Mouse (Mus musculus) forebrain, postnatal 0 days (tissue): ENCODE measurements around the gene Papolb. TPM values are rescaled to one million over a fixed set of nuclear protein-coding genes. Genes with fewer than 3 reads are reported as not detected.

ENCODE experiments used
- ATAC-seq: fragments of 200-750 bp; cut with Nextera tagmentation; 2 replicates; pipeline ENCODE4 v1.8.0; 2017; ENCODE audit warnings: mild to moderate bottlenecking, moderate library complexity
- DNase-seq: peaks from one replicate; pipeline ENCODE4 v3.0.0-alpha.2; 2015
- H3K27ac ChIP-seq: fragments of 300-500 bp; sonication (generic); 2 replicates; pipeline ENCODE4 v1.5.1; 2014; ENCODE audit warnings: low read depth, mild to moderate bottlenecking, antibody characterized with exemption, low read length, moderate library complexity, mixed read lengths
- H3K27me3 ChIP-seq: fragments of 300-500 bp; sonication (generic); 2 replicates; pipeline ENCODE4 v1.6.1; 2014; ENCODE audit warnings: mild to moderate bottlenecking, low read length, mixed read lengths; ENCODE audit not compliant: insufficient read depth
- H3K36me3 ChIP-seq: fragments of 300-500 bp; sonication (generic); 2 replicates; pipeline ENCODE4 v1.6.1; 2014; ENCODE audit warnings: mild to moderate bottlenecking, moderate library complexity; ENCODE audit not compliant: insufficient read depth
- H3K4me1 ChIP-seq: fragments of 300-500 bp; sonication (generic); 2 replicates; pipeline ENCODE4 v1.6.1; 2014; ENCODE audit warnings: antibody characterized with exemption; ENCODE audit not compliant: insufficient read depth
- H3K4me2 ChIP-seq: fragments of 300-500 bp; sonication (generic); 2 replicates; pipeline ENCODE4 v1.6.1; 2014; ENCODE audit warnings: low read depth, mild to moderate bottlenecking, moderate library complexity
- H3K4me3 ChIP-seq: fragments of 300-500 bp; sonication (generic); 2 replicates; pipeline ENCODE4 v1.5.1; 2014; ENCODE audit warnings: low read depth, low read length, mixed read lengths
- H3K9ac ChIP-seq: fragments of 300-500 bp; sonication (generic); 2 replicates; pipeline ENCODE4 v1.6.1; 2014; ENCODE audit warnings: mild to moderate bottlenecking
- H3K9me3 ChIP-seq: fragments of 300-500 bp; sonication (generic); 2 replicates; pipeline ENCODE4 v1.6.1; 2016; ENCODE audit warnings: low read length
- CTCF ChIP-seq: sonication (generic); IDR thresholded peaks from 2 replicates; pipeline ENCODE4 v1.5.1; 2016; ENCODE audit warnings: antibody characterized with exemption, control low read depth, low read depth
- WGBS: fragments of 180-500 bp; shearing (Covaris S2); extraction: QIAGEN DNeasy Blood & Tissue Kit; methylation state at CpG from one replicate; pipeline ENCODE4 v1.1.7; 2014; 5-methylcytosine and 5-hydroxymethylcytosine counted together
- polyA plus RNA-seq: library from polyadenylated mRNA; unstranded; fragments of >200 nt; fragmentation: Nextera tagmentation; extraction: Ambion mirVana; gene quantifications from 2 replicates; pipeline ENCODE4 v1.2.1, GENCODE M21; 2015
- total RNA-seq: library from RNA; depleted of rRNA; stranded (reverse); fragments of >200 nt; gene quantifications from 2 replicates; pipeline ENCODE4 v1.2.3, GENCODE M21; 2014

Gene Papolb
- total and polyA plus RNA-seq, 2 experiments from 2014 or later: 0.12 to 0.38 TPM

GRCm38 (mm10) chr5:142518973-142519372 is 10.9 kb downstream of the Papolb start:
- Histone ChIP-seq H3K36me3 (no peaks in the 10 kb centered on the region), H3K27me3 (no peaks in the 10 kb centered on the region), H3K4me3 (no peak overlapping the region), H3K27ac (no peak overlapping the region), H3K9me3 (no peaks in the 10 kb centered on the region), H3K9ac (no peak overlapping the region), H3K4me2 (no peak overlapping the region), H3K4me1 (no peaks in the 10 kb centered on the region)
- DNase-seq: no peak
- no peak for ATAC-seq
- WGBS: 64% methylated on average over 6 of the region's 6 CpGs
- no peak for TF ChIP-seq CTCF

DNA sequence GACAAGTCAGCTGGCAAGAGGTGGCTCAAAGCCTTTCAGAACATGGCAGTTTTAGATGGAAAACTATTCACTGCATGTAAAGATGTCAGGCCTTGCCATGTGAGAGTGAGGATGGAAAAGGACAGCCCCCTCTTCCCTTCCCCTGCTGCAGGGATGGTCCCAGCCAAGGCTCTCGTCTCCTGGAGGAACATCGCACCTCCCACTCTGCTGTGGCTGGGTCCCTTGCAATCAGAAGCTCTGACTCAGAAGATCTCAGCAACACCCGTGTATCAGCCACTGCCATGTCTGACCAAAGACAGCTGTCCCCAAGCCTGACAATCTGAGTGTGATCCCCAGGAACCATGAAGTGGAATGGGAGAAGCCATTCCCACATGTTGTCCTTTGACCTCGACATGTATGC is 17.8 kb downstream of the Papolb start:
- WGBS: 84% methylated on average over 4 of the region's 4 CpGs
- H3K27ac ChIP-seq: no peak overlapping the region
- peaks cover 10% of the 10 kb centered on the region; the same call in 1 of the 2 replicates for H3K4me1 ChIP-seq
- DNase-seq (no peak), ATAC-seq (no peak)
- H3K36me3 ChIP-seq: no peaks in the 10 kb centered on the region
- no peak overlapping the region for H3K4me2 ChIP-seq
- no peaks in the 10 kb centered on the region for H3K27me3 ChIP-seq
- H3K9ac ChIP-seq: no peak overlapping the region
- H3K9me3 ChIP-seq: no peaks in the 10 kb centered on the region
- TF ChIP-seq CTCF: no peak
- no peak overlapping the region for H3K4me3 ChIP-seq

- 0 out of 2 replicates have a peak, but pooled peaks cover 6% of the 10 kb centered on the region for H3K36me3 ChIP-seq
- H3K27ac ChIP-seq: peak overlapping the region; percentile 37
- ATAC-seq (peak; percentile 54), DNase-seq (peak; percentile 8)
- WGBS: 38% methylated on average over 7 of the region's 7 CpGs
- H3K9ac ChIP-seq: peak overlapping the region; percentile 42; the same call in 1 of the 2 replicates
- TF ChIP-seq CTCF: no peak
- H3K4me1 ChIP-seq: peaks cover 10% of the 10 kb centered on the region; the same call in 1 of the 2 replicates
- H3K27me3 ChIP-seq: no peaks in the 10 kb centered on the region
- H3K4me2 ChIP-seq: no peak overlapping the region
- H3K4me3 ChIP-seq: no peak overlapping the region
- H3K9me3 ChIP-seq: no peaks in the 10 kb centered on the region
Observed at GRCm38 (mm10) chr5:142510061-142510414, 19.8 kb downstream of the Papolb start.

DNA sequence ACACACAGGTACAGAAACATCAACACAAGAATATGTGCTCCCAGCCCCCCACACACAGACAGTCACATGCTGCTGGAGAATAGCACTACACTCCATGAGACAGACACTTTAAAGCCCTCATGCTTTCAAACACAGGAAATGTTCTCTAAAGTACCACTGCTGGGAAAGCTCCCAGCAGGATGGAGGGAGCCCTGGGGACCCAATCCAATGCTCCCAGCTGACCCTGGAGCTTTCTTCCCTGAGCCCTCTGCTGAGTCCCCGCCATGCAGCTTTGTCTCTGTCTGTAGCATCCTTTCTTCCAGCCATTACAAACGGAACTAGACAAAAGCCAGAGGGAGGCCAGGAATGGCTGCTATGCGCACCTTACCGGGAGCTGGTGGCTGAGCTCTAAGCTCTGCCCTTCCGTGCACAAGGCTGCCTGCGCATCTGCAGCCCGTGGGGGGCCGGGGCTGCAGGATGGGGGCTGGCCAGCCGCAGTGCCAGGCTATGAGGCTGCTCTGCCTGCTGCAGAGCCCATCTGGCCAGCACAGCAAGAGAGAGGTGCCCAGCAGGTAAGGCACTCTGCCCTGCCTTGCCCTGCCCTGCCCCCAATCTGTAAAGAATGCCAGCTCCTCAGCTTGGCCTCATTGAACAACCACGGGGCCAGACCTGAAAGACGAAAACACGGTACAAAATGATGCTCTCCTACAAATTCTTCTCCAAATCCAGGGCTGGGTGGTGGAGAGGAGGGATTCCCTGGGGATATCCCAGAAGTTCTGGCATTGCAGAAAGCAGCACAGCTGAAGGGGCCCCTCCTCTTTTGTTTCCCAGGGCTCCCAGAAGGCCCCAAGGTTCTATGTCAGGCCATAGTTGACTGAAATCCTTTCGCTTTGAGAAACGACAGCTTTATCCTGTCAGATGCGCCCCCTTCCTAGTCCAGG is 20.5 kb downstream of the Papolb start:
- peak overlapping the region; percentile 42 for H3K9ac ChIP-seq
- peak overlapping the region; percentile 7; the same call in 1 of the 2 replicates for H3K4me3 ChIP-seq
- H3K9me3 ChIP-seq: no peaks in the 10 kb centered on the region
- H3K4me1 ChIP-seq: peaks cover 10% of the 10 kb centered on the region; the same call in 1 of the 2 replicates
- H3K4me2 ChIP-seq: peak overlapping the region; percentile 39
- peak; percentile 34 for DNase-seq
- H3K27me3 ChIP-seq: no peaks in the 10 kb centered on the region
- TF ChIP-seq CTCF: no peak
- WGBS: 10% methylated on average over 15 of the region's 15 CpGs
- ATAC-seq: peak; percentile 61
- 0 out of 2 replicates have a peak, but pooled peaks cover 6% of the 10 kb centered on the region for H3K36me3 ChIP-seq
- peak overlapping the region; percentile 37 for H3K27ac ChIP-seq

DNA sequence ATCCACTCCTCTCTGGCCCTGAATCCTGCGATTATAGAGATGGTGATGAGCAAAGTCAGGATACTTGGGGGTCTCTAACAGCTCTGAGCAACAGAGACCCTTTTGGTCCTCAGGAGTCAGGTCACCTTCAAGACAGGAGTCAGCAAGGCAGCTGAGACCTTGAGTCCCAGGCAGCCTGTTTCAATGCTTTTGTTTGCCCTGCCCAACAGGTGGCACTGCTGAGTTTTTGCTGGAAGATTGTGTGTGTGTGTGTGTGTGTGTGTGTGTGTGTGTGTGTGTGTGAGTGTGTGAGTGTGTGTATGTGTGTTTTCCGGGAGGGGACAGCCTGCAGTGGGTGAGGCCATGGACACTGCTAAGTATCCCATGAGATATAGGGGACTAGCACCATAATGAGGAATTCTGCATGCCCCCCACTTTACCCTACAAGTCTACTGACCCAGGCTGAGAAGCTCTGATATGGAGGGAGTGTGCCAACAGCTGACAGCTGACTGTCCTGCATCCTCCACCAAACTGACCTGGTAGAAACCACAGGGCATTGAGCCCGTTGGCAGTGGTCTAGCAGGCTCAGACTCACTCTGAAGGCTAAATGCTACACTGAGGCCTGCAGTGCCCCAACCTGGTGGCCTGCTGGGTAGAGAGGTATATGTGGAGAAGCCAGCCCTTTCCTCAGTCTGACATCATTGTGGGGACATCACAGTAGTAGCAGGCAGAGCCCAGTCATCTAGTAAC is 24.0 kb downstream of the Papolb start:
- peak; percentile 46; the same call in 1 of the 2 replicates for TF ChIP-seq CTCF

GRCm38 (mm10) chr5:142504175-142504574 is 25.7 kb downstream of the Papolb start:
- ATAC-seq (no peak), DNase-seq (no peak)
- H3K36me3 ChIP-seq: peaks cover 6% of the 10 kb centered on the region; the same call in 1 of the 2 replicates
- H3K27ac ChIP-seq: no peak overlapping the region
- 78% methylated on average over 3 of the region's 3 CpGs for WGBS
- no peak overlapping the region for H3K4me3 ChIP-seq
- H3K9me3 ChIP-seq: no peaks in the 10 kb centered on the region
- H3K9ac ChIP-seq: no peak overlapping the region
- no peak for TF ChIP-seq CTCF
- no peaks in the 10 kb centered on the region for H3K27me3 ChIP-seq
- no peak overlapping the region for H3K4me2 ChIP-seq
- peaks cover 5% of the 10 kb centered on the region; the same call in 1 of the 2 replicates for H3K4me1 ChIP-seq

More for the DNA sequence above, 24.0 kb downstream of the Papolb start:
- H3K27me3 ChIP-seq: no peaks in the 10 kb centered on the region
- H3K4me1 ChIP-seq: peaks cover 10% of the 10 kb centered on the region; the same call in 1 of the 2 replicates
- H3K27ac ChIP-seq: no peak overlapping the region
- DNase-seq (no peak), ATAC-seq (no peak)
- no peak overlapping the region for H3K4me2 ChIP-seq
- no peak overlapping the region for H3K4me3 ChIP-seq
- no peaks in the 10 kb centered on the region for H3K9me3 ChIP-seq
- peaks cover 6% of the 10 kb centered on the region; the same call in 1 of the 2 replicates for H3K36me3 ChIP-seq
- H3K9ac ChIP-seq: no peak overlapping the region
- WGBS: 71% methylated on average over 3 of the region's 3 CpGs
